ENCODE assay signal across 29 mouse cellular contexts in genomic region chr3:115407946-115408642, GRCm38 (mm10).
"Had no signal": no experiment of that assay in that cellular context is flagged by ENCODE, and none has a peak within 500 bp of the region (broad histone marks: within the 10 kb centered on the region; RNA-seq: fewer than 3 reads in every experiment).

No protein-coding gene starts in this region.

- H3K4me2 ChIP-seq: heart, embryonic 12.5 days; hindbrain, embryonic 12.5 days; hindbrain, embryonic 14.5 days; intestine, embryonic 15.5 days; kidney, embryonic 15.5 days; liver, embryonic 11.5 days; liver, embryonic 13.5 days; liver, embryonic 15.5 days had no signal

- ATAC-seq: hindbrain, embryonic 16.5 days; inflammation-experienced regulatory T-cells, adult 6 months; intestine, embryonic 15.5 days; intestine, postnatal 0 days; liver, postnatal 0 days had no signal

- H3K27ac ChIP-seq: gastrocnemius, adult 2 months; heart, embryonic 10.5 days; hindbrain, embryonic 10.5 days; hindbrain, embryonic 12.5 days; hindbrain, embryonic 14.5 days; intestine, embryonic 15.5 days; kidney, embryonic 15.5 days; kidney, postnatal 0 days; layer of hippocampus, adult 2 months; left cerebral cortex, adult 2 months; liver, embryonic 13.5 days; liver, embryonic 15.5 days had no signal

- DNase-seq: gastrocnemius, adult 2 months; gastrocnemius, postnatal 10 days; gastrocnemius, postnatal 25 days; heart, adult 18-20 months; heart, postnatal 10 days; heart, postnatal 4 days; kidney, adult 18-20 months; kidney, adult 8-10 months; kidney, postnatal 14 days; kidney, postnatal 4 days; left cerebral cortex, postnatal 4 days; liver; liver, embryonic 13.5 days; liver, postnatal 0 days had no signal

- H3K9ac ChIP-seq: heart, embryonic 12.5 days; hindbrain, embryonic 12.5 days; hindbrain, embryonic 14.5 days; intestine, embryonic 15.5 days; kidney, embryonic 15.5 days; liver, embryonic 13.5 days; liver, embryonic 15.5 days; liver, postnatal 0 days had no signal

- H3K9me3 ChIP-seq: heart, embryonic 10.5 days; heart, embryonic 12.5 days; hindbrain, embryonic 10.5 days; hindbrain, embryonic 12.5 days; intestine, embryonic 15.5 days; kidney, embryonic 15.5 days; liver, embryonic 13.5 days; liver, embryonic 15.5 days had no signal

- H3K4me3 ChIP-seq: gastrocnemius, adult 2 months; heart, embryonic 10.5 days; heart, embryonic 12.5 days; hindbrain, embryonic 10.5 days; hindbrain, embryonic 12.5 days; intestine, embryonic 15.5 days; kidney, embryonic 15.5 days; layer of hippocampus, adult 2 months; left cerebral cortex, adult 2 months; liver, embryonic 13.5 days; liver, embryonic 15.5 days had no signal

- H3K27me3 ChIP-seq: heart, embryonic 12.5 days; hindbrain, embryonic 12.5 days; intestine, embryonic 15.5 days; kidney, embryonic 15.5 days; liver, embryonic 13.5 days; liver, embryonic 15.5 days had no signal

- H3K4me1 ChIP-seq: heart, embryonic 10.5 days; heart, embryonic 12.5 days; hindbrain, embryonic 10.5 days; hindbrain, embryonic 12.5 days; intestine, embryonic 15.5 days; kidney, embryonic 15.5 days; liver, embryonic 13.5 days; liver, embryonic 15.5 days had no signal

- H3K36me3 ChIP-seq: heart, embryonic 10.5 days; heart, embryonic 12.5 days; hindbrain, embryonic 10.5 days; hindbrain, embryonic 12.5 days; intestine, embryonic 15.5 days; kidney, embryonic 15.5 days; liver, embryonic 13.5 days; liver, embryonic 15.5 days had no signal
